Mouse (Mus musculus): ENCODE results near the gene Gpatch8. TPM values are rescaled to one million over a fixed set of nuclear protein-coding genes. Genes with fewer than 3 reads are reported as not detected.

Gene Gpatch8
- polyA plus RNA-seq, 1 experiment from 2014 or later, result 59.1 TPM

DNA sequence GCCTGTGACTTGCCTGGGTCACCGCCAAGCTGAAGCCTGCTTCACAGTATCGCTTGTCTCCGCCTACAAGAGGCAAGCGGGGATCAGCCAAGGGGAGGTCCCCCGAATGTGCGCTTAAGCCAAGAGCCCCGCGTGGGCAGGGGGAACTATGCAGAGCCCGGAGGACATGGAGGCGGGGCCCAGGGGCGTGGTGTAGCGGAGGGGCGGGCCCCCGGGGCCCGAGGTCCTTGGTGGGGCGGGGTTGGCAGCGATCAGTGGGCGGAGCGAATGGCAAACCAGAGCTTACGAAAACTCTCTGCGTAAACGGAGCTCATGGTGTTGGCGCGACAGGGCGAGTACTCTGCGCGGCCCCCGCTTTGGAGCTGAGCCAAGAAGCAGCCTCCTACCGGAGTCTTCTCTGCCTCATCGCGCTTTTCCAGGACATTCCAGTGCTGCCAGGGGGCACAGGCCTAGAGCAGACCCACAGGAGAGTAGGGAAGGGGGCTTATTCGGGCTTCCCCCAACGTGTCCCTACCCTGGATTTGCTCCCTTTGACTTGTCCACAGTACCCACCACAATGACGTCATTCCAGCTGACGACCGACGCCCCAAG lies 89.1 kb downstream of the Gpatch8 start:
- peak overlapping the region; percentile 90 for H3K27ac ChIP-seq (replicated peaks)
- under 1% methylated on average over 37 of the region's 37 CpGs for WGBS
- peak; percentile 96 for ATAC-seq (ENCODE audit: insufficient number of reproducible peaks, low FRiP score, low TSS enrichment, low read depth)

GRCm38 (mm10) chr11:102465713-102466436 lies 90.3 kb downstream of the Gpatch8 start:
- ATAC-seq (ENCODE audit: insufficient number of reproducible peaks, low FRiP score, low TSS enrichment, low read depth), result no peak
- H3K4me1 ChIP-seq, result peaks cover 23% of the 10 kb centered on the region
- H3K27me3 ChIP-seq, result no peaks in the 10 kb centered on the region
- no peak overlapping the region for H3K9ac ChIP-seq
- 11% methylated on average over 26 of the region's 26 CpGs for WGBS
- H3K4me2 ChIP-seq (replicated peaks), result peak overlapping the region; percentile 90
- no peaks in the 10 kb centered on the region for H3K9me3 ChIP-seq (replicated peaks)
- peak overlapping the region; percentile 90 for H3K27ac ChIP-seq (replicated peaks)
- no peaks in the 10 kb centered on the region for H3K36me3 ChIP-seq
- H3K4me3 ChIP-seq (replicated peaks), result no peak overlapping the region

More for the DNA sequence above, 89.1 kb downstream of the Gpatch8 start:
- Histone ChIP-seq H3K27me3 (no peaks in the 10 kb centered on the region), H3K4me2 (replicated peaks) (peak overlapping the region; percentile 90), H3K4me1 (peaks cover 23% of the 10 kb centered on the region), H3K9ac (peak overlapping the region; percentile 28), H3K9me3 (replicated peaks) (no peaks in the 10 kb centered on the region), H3K36me3 (no peaks in the 10 kb centered on the region), H3K4me3 (replicated peaks) (peak overlapping the region; percentile 48)

DNA sequence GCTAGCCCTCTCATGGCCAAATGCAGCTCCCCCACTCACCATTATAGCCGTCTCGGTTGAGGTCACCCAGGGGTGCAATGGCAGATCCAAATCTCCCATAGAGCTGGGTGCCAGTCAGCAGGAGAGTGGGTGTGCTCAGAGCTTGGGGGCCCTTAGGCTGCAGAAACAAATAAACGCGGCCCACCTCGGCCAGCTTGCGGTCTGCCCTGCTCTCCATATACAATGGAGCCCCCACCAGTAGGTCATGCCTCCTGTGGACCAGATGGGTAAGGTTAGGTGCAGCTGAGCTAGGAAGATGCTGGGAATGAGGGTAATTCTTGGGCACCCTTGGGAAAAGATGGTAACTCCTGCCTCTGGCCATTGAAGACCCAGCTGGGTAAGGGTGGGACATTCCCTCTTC lies 91.3 kb downstream of the Gpatch8 start:
- H3K27ac ChIP-seq (replicated peaks), result no peak overlapping the region
- H3K36me3 ChIP-seq, result no peaks in the 10 kb centered on the region
- H3K27me3 ChIP-seq, result no peaks in the 10 kb centered on the region
- H3K4me2 ChIP-seq (replicated peaks), result no peak overlapping the region
- 95% methylated on average over 6 of the region's 6 CpGs for WGBS
- ATAC-seq (ENCODE audit: insufficient number of reproducible peaks, low FRiP score, low TSS enrichment, low read depth), result no peak
- H3K4me3 ChIP-seq (replicated peaks), result no peak overlapping the region
- H3K9ac ChIP-seq, result no peak overlapping the region
- H3K9me3 ChIP-seq (replicated peaks), result no peaks in the 10 kb centered on the region
- H3K4me1 ChIP-seq, result peaks cover 25% of the 10 kb centered on the region

GRCm38 (mm10) chr11:102461764-102462163 lies 94.4 kb downstream of the Gpatch8 start:
- H3K4me1 ChIP-seq, result peaks cover 15% of the 10 kb centered on the region
- WGBS, result 81% methylated on average over 3 of the region's 3 CpGs
- no peaks in the 10 kb centered on the region; the same call in 1 of the 2 replicates for H3K27me3 ChIP-seq
- H3K9me3 ChIP-seq (replicated peaks), result no peaks in the 10 kb centered on the region
- no peak overlapping the region for H3K27ac ChIP-seq (replicated peaks)
- H3K4me2 ChIP-seq (replicated peaks), result no peak overlapping the region
- no peak for ATAC-seq (ENCODE audit: insufficient number of reproducible peaks, low FRiP score, low TSS enrichment, low read depth)
- H3K4me3 ChIP-seq (replicated peaks), result no peak overlapping the region
- no peak overlapping the region for H3K9ac ChIP-seq
- H3K36me3 ChIP-seq, result no peaks in the 10 kb centered on the region

DNA sequence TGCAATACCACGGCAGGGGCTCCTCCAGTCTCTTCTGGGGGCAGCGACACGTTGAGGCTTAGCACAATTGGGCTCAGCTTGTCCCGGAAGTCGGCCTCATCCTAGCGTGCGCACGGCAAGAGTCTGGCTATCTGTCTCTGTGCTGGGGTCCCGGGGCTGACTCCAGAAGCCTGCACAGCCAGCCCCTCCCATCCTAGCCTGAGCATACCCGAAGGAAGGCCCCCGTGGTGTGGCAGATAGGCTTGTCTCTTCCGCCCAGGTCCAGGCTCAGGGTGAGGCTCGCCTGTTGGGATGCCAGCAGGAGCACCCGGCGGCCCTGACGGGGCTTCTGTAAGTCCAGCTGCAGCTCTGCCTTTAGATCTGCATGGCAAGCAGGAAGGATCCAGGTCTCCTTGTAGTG lies 95.7 kb downstream of the Gpatch8 start:
- no peak overlapping the region for H3K9ac ChIP-seq
- no peak overlapping the region for H3K27ac ChIP-seq (replicated peaks)
- no peak overlapping the region for H3K4me2 ChIP-seq (replicated peaks)
- peaks cover 18% of the 10 kb centered on the region for H3K4me1 ChIP-seq
- no peak overlapping the region for H3K4me3 ChIP-seq (replicated peaks)
- H3K9me3 ChIP-seq (replicated peaks), result no peaks in the 10 kb centered on the region
- no peak for ATAC-seq (ENCODE audit: insufficient number of reproducible peaks, low FRiP score, low TSS enrichment, low read depth)
- H3K36me3 ChIP-seq, result no peaks in the 10 kb centered on the region
- H3K27me3 ChIP-seq, result no peaks in the 10 kb centered on the region; the same call in 1 of the 2 replicates
- WGBS, result 55% methylated on average over 16 of the region's 16 CpGs

DNA sequence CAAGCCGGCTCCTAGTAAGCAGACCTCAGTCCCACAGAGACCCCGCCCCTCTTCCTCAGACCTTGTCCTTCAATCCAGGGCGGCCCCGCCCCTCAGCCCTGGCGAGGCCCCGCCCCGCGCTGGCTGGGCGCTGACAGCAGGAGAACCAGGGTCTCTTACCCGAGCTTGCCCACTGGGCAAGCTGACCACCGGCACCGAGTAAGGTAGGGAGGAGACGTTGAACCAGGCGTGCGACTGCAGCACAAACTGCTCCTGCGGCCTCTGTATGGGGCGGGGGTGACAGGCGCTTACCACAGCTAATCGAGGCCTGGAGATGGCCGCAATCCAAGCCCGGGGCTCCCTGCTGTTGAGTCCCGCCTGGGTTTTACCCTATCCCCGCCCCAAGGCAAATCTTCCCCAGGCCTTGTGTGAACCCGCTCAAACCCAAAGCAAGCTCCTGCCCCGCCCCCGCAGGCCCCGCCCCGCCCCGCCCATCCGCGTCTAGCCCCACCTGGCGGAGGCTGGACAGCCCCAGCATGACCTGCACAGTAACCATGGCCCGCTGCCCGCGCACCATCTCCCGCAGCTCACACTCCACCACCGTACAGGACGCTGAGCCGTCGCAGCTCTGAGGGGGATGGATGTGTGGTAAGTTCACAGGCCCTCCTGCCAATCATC lies 100.3 kb downstream of the Gpatch8 start:
- H3K4me2 ChIP-seq (replicated peaks), result peak overlapping the region; percentile 92
- no peaks in the 10 kb centered on the region for H3K9me3 ChIP-seq (replicated peaks)
- peaks cover 7% of the 10 kb centered on the region for H3K27me3 ChIP-seq
- H3K36me3 ChIP-seq, result no peaks in the 10 kb centered on the region
- peak overlapping the region; percentile 63 for H3K27ac ChIP-seq (replicated peaks)
- under 1% methylated on average over 39 of the region's 40 CpGs for WGBS
- H3K4me1 ChIP-seq, result peaks cover 26% of the 10 kb centered on the region
- ATAC-seq (ENCODE audit: insufficient number of reproducible peaks, low FRiP score, low TSS enrichment, low read depth), result peak; percentile 84
- H3K9ac ChIP-seq, result peak overlapping the region; percentile 31; the same call in 1 of the 2 replicates
- H3K4me3 ChIP-seq (replicated peaks), result peak overlapping the region; percentile 53

GRCm38 (mm10) chr11:102453131-102453530 lies 103.1 kb downstream of the Gpatch8 start:
- H3K27ac ChIP-seq (replicated peaks), result no peak overlapping the region
- no peak overlapping the region for H3K4me2 ChIP-seq (replicated peaks)
- H3K9ac ChIP-seq, result no peak overlapping the region
- no peak for ATAC-seq (ENCODE audit: insufficient number of reproducible peaks, low FRiP score, low TSS enrichment, low read depth)
- H3K36me3 ChIP-seq, result no peaks in the 10 kb centered on the region
- peaks cover 7% of the 10 kb centered on the region for H3K27me3 ChIP-seq
- no peak overlapping the region for H3K4me3 ChIP-seq (replicated peaks)
- 30% methylated on average over 10 of the region's 10 CpGs for WGBS
- H3K4me1 ChIP-seq, result peaks cover 35% of the 10 kb centered on the region
- H3K9me3 ChIP-seq (replicated peaks), result no peaks in the 10 kb centered on the region

- Histone ChIP-seq H3K27me3 (peaks cover 7% of the 10 kb centered on the region), H3K4me2 (replicated peaks) (no peak overlapping the region), H3K4me1 (peaks cover 40% of the 10 kb centered on the region), H3K36me3 (no peaks in the 10 kb centered on the region), H3K27ac (replicated peaks) (peak overlapping the region; percentile 63; the same call in 1 of the 2 replicates), H3K4me3 (replicated peaks) (no peak overlapping the region), H3K9me3 (replicated peaks) (no peaks in the 10 kb centered on the region), H3K9ac (no peak overlapping the region)
- 34% methylated on average over 17 of the region's 17 CpGs for WGBS
- no peak for ATAC-seq (ENCODE audit: insufficient number of reproducible peaks, low FRiP score, low TSS enrichment, low read depth)
These were observed 106.9 kb downstream of the Gpatch8 start for GRCm38 (mm10) chr11:102449043-102450008.

DNA sequence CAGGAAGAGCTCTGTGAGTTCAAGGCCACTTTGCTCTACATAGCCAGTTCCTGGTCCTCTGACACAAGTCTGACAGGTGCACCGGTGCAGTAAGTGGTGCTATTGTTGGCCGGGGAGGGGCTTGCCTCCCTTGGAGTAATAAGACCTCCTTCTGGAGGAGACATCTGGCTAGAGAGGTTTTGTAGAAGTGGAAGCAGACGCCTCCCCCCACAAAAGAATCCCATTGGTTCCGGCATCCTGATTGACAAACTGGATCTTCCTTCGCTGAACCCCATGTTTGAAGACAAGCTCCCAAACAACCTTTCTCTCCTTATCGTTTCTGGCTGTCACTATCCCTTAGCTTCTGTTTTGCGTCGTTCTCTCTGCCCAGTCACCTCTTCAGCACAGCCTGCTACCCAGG lies 107.9 kb downstream of the Gpatch8 start:
- no peak overlapping the region for H3K9ac ChIP-seq
- H3K9me3 ChIP-seq (replicated peaks), result no peaks in the 10 kb centered on the region
- ATAC-seq (ENCODE audit: insufficient number of reproducible peaks, low FRiP score, low TSS enrichment, low read depth), result no peak
- 9% methylated on average over 8 of the region's 8 CpGs for WGBS
- peaks cover 6% of the 10 kb centered on the region for H3K27me3 ChIP-seq
- H3K36me3 ChIP-seq, result peaks cover 4% of the 10 kb centered on the region; the same call in 1 of the 2 replicates
- H3K4me3 ChIP-seq (replicated peaks), result peak overlapping the region; percentile 3; the same call in 1 of the 2 replicates
- H3K4me1 ChIP-seq, result peaks cover 47% of the 10 kb centered on the region
- H3K4me2 ChIP-seq (replicated peaks), result peak overlapping the region; percentile 79
- peak overlapping the region; percentile 63; the same call in 1 of the 2 replicates for H3K27ac ChIP-seq (replicated peaks)

- H3K4me3 ChIP-seq (replicated peaks), result peak within 1 kb of the TSS; percentile 94
- peak within 1 kb of the TSS; percentile 99 for H3K9ac ChIP-seq
- H3K4me2 ChIP-seq (replicated peaks), result peak within 1 kb of the TSS; percentile 79
- ATAC-seq (ENCODE audit: insufficient number of reproducible peaks, low FRiP score, low TSS enrichment, low read depth), result peak; percentile 61
- H3K36me3 ChIP-seq, result peaks cover 9% of the 10 kb centered on the region
- under 1% methylated on average over 40 of the region's 40 CpGs for WGBS
- no peaks in the 10 kb centered on the region for H3K9me3 ChIP-seq (replicated peaks)
- H3K27ac ChIP-seq (replicated peaks), result peak within 1 kb of the TSS; percentile 93
- H3K4me1 ChIP-seq, result peaks cover 47% of the 10 kb centered on the region
- H3K27me3 ChIP-seq, result no peaks in the 10 kb centered on the region
These were observed 108.7 kb downstream of the Gpatch8 start, which contains the start of gene Fam171a2 for GRCm38 (mm10) chr11:102447497-102447896. Gene Fam171a2, minus strand, starts transcription at chr11:102447682.

All from embryonic facial prominence, embryonic 15.5 days (tissue).